Mouse (Mus musculus) midbrain, embryonic 11.5 days (tissue): ENCODE measurements around the gene Arhgap32. TPM values are rescaled to one million over a fixed set of nuclear protein-coding genes. Genes with fewer than 3 reads are reported as not detected.

Source experiments
- ATAC-seq: fragments of 200-750 bp; cut with Nextera tagmentation; 2 replicates; pipeline ENCODE4 v1.8.0; 2017; ENCODE audit warnings: moderate TSS enrichment, moderate library complexity; ENCODE audit not compliant: low FRiP score
- DNase-seq: peaks from one replicate; pipeline ENCODE4 v3.0.0; 2015; ENCODE audit warnings: low spot score; ENCODE audit errors: missing footprints
- H3K27ac ChIP-seq: fragments of 300-500 bp; sonication (generic); 2 replicates; pipeline ENCODE4 v1.5.1; 2014; ENCODE audit warnings: low read depth, low read length
- H3K27me3 ChIP-seq: fragments of 300-500 bp; sonication (generic); 2 replicates; pipeline ENCODE4 v1.6.1; 2014; ENCODE audit warnings: mild to moderate bottlenecking, low read length, moderate library complexity, mixed read lengths; ENCODE audit not compliant: control insufficient read depth, insufficient read depth
- H3K36me3 ChIP-seq: fragments of 300-500 bp; sonication (generic); 2 replicates; pipeline ENCODE4 v1.6.1; 2014; ENCODE audit warnings: mild to moderate bottlenecking, low read length, moderate library complexity, mixed read lengths; ENCODE audit not compliant: control insufficient read depth, insufficient read depth
- H3K4me1 ChIP-seq: fragments of 300-500 bp; sonication (generic); 2 replicates; pipeline ENCODE4 v1.6.1; 2014; ENCODE audit warnings: low read length; ENCODE audit not compliant: control insufficient read depth, insufficient read depth
- H3K4me2 ChIP-seq: fragments of 300-500 bp; sonication (generic); 2 replicates; pipeline ENCODE4 v1.6.1; 2014; ENCODE audit warnings: mild to moderate bottlenecking, moderate library complexity
- H3K4me3 ChIP-seq: fragments of 300-500 bp; sonication (generic); 2 replicates; pipeline ENCODE4 v1.5.1; 2014; ENCODE audit warnings: low read depth, low read length
- H3K9ac ChIP-seq: fragments of 300-500 bp; sonication (generic); 2 replicates; pipeline ENCODE4 v1.6.1; 2014; ENCODE audit warnings: low read length
- H3K9me3 ChIP-seq: fragments of 300-500 bp; sonication (generic); 2 replicates; pipeline ENCODE4 v1.6.1; 2016; ENCODE audit warnings: low read length; ENCODE audit not compliant: control insufficient read depth
- WGBS: fragments of 180-500 bp; shearing (Covaris S2); extraction: QIAGEN DNeasy Blood & Tissue Kit; methylation state at CpG from one replicate; pipeline ENCODE4 v1.1.7; 2014; 5-methylcytosine and 5-hydroxymethylcytosine counted together
- polyA plus RNA-seq: library from polyadenylated mRNA; unstranded; fragments of >200 nt; fragmentation: Nextera tagmentation; extraction: Ambion mirVana; gene quantifications from 2 replicates; pipeline ENCODE4 v1.2.1, GENCODE M21; 2014

Arhgap32 gene
- polyA plus RNA-seq, 1 experiment from 2014 or later, result 7.2 TPM

DNA sequence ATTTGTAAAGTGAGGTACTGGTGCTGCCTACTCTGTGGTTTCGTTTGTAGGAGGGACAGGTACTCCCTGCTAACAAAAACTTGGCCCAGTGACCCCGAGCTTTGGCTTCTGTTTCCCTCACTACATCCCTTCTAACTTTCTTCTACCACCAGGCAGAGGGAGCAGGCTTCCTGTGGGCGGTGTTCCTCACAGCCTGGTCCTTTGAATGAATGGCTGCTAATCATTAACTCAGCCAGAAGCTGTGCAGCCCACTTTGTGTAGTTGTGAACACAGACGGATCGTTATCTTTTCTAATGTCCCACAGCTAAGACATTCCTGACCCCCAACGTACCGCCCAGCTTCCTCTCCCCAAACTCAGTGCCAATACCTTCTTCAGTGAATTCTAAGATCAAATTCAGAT is 175.7 kb downstream of the Arhgap32 start:
- DNase-seq (no peak), ATAC-seq (no peak)
- WGBS, result 73% methylated on average over 7 of the region's 7 CpGs
- Histone ChIP-seq H3K4me3 (no peak overlapping the region), H3K4me2 (no peak overlapping the region), H3K27ac (no peak overlapping the region), H3K27me3 (no peaks in the 10 kb centered on the region), H3K9me3 (no peaks in the 10 kb centered on the region), H3K4me1 (no peaks in the 10 kb centered on the region), H3K36me3 (no peaks in the 10 kb centered on the region), H3K9ac (no peak overlapping the region)

DNA sequence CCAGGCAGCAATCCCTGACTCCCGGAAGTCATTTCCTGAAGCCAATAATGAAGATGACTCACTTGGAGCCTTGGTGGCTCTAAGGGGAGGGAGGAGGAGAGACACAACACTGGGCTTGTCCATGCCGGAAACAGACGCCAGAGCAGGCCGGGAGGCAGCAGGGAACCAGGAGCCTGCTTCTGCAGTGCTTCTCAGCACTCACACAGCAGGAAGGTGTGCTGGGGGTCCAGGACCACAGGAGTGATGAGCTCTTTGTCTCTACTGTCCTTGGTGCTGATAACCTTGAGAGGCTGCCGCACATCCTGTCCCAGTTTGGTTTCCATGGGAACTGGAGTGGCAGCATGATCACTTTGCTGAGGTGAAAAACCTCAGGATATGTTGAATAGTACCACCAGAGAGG is 176.8 kb downstream of the Arhgap32 start:
- Histone ChIP-seq H3K9me3 (no peaks in the 10 kb centered on the region), H3K36me3 (no peaks in the 10 kb centered on the region), H3K9ac (no peak overlapping the region), H3K4me1 (no peaks in the 10 kb centered on the region), H3K27ac (no peak overlapping the region), H3K4me2 (no peak overlapping the region), H3K27me3 (no peaks in the 10 kb centered on the region), H3K4me3 (no peak overlapping the region)
- ATAC-seq (no peak), DNase-seq (no peak)
- 48% methylated on average over 5 of the region's 5 CpGs for WGBS

DNA sequence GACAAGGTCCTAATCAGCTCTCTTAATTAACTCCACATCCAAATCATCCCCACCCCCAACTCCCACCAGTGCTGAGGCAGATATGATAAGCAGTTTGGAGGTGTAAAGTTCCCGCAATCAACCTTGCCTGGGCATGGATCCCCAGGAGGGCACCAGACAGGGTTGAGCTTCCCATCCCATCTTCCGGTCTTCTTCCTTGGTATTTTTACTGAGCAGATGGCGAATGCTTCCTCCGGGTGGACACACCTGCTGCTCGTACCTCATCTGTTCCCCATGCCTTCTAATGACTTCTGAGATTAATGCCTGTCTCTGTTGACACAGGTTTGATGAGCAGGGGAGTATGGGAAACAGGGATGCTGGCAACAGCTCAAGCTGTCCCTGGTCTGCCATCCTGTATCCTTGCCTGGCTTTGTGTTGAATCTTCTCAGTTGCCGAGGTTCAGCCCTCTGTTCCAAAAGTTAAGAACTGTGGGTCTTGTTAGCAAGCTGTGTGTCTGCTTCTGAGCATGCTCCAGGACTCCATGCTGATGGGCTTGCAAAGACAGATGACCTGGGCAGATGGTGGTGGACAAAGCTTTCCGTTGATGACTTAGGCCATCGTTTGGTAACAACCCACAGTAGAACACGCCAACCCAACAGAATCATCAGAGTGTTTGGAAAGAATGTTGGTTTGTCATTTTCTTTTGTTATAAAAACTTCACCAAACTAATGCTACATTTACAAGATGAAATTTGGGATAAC is 179.3 kb downstream of the Arhgap32 start:
- 84% methylated on average over 9 of the region's 9 CpGs for WGBS
- Histone ChIP-seq H3K27me3 (no peaks in the 10 kb centered on the region), H3K9me3 (no peaks in the 10 kb centered on the region), H3K4me2 (no peak overlapping the region), H3K9ac (no peak overlapping the region), H3K36me3 (no peaks in the 10 kb centered on the region), H3K27ac (no peak overlapping the region), H3K4me3 (no peak overlapping the region), H3K4me1 (no peaks in the 10 kb centered on the region)
- ATAC-seq (no peak), DNase-seq (no peak)

DNA sequence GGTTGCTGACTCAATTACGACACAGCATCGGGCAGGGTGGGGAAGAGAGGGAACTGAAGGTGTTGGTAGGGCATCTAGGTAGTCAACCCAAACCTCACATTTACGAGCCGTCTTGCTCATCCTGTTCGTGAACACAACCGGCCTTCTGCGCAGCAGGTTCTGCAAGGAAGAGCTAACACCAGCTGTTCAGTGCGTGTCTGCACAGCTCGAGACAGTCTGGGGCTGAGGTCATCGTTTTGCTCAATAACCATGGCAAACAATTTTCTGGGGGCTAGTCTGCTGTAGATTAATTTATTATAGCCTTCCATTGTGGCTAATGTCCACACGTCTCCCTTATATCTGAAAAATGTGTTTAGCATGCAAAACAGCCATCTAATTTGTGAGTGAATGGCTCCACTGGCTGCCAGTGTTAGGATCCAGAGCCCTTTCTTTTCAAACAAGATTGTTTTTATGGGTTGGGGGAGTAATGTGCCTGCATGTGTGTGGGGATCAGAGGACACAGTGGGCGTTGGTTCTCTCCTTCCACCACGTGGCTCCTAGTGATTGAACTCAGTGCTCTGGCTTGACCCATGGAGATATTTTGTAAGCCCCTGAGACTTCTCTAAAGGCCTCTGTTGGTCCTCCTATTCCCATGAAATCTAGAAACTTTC is 186.7 kb downstream of the Arhgap32 start:
- 68% methylated on average over 13 of the region's 13 CpGs for WGBS
- no peak overlapping the region for H3K4me2 ChIP-seq

DNA sequence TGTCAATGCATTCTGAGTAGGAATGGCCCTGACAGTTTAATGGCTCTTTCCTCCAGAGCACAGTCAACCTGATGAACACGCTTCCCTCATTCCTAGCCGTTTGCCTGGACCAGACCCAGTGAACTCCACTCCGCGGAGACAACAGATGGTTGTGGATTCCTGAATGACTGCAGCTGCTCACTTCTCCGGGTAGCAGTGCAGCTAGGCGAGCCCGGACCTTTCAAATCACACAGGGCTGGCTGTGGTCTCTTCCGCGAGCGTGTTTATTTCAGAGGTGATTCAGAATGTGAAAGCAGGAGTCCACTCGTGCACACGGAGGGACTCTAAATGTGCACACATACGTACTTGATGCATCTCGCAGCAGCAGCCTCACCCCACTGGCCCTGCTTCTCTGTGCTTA is 195.8 kb downstream of the Arhgap32 start:
- no peak for ATAC-seq

More for the DNA sequence above, 186.7 kb downstream of the Arhgap32 start:
- ATAC-seq (peak; percentile 75), DNase-seq (peak; percentile 86)
- H3K9me3 ChIP-seq, result no peaks in the 10 kb centered on the region
- H3K4me1 ChIP-seq, result no peaks in the 10 kb centered on the region
- H3K4me3 ChIP-seq, result no peak overlapping the region
- no peaks in the 10 kb centered on the region for H3K27me3 ChIP-seq
- no peak overlapping the region for H3K9ac ChIP-seq
- H3K27ac ChIP-seq, result no peak overlapping the region
- H3K36me3 ChIP-seq, result no peaks in the 10 kb centered on the region

DNA sequence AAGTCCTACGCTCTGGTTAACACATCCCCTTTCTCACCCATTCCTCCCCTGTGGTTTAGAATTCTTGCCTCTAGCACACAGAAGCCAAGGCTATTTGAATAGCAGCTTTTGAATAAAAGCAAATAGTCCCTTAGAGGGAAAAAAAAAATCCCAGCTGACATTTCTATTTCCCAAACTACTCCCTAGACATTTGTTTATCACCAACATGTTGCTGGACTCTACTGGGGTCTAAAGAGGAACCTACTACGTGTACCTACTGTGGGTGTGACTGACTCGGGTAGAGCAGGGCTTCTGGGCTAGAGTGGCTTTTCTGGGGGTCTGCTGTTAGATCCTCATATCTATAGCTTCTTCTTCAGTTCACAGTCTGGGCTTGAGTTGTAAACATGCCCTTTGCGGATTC is 196.3 kb downstream of the Arhgap32 start:
- ATAC-seq, result no peak

More for the DNA sequence above, 195.8 kb downstream of the Arhgap32 start:
- Histone ChIP-seq H3K4me2 (no peak overlapping the region), H3K4me1 (no peaks in the 10 kb centered on the region; the same call in 1 of the 2 replicates), H3K9ac (no peak overlapping the region), H3K27ac (no peak overlapping the region), H3K9me3 (no peaks in the 10 kb centered on the region), H3K27me3 (no peaks in the 10 kb centered on the region), H3K36me3 (no peaks in the 10 kb centered on the region), H3K4me3 (no peak overlapping the region)
- 72% methylated on average over 14 of the region's 14 CpGs for WGBS
- DNase-seq, result no peak

DNA sequence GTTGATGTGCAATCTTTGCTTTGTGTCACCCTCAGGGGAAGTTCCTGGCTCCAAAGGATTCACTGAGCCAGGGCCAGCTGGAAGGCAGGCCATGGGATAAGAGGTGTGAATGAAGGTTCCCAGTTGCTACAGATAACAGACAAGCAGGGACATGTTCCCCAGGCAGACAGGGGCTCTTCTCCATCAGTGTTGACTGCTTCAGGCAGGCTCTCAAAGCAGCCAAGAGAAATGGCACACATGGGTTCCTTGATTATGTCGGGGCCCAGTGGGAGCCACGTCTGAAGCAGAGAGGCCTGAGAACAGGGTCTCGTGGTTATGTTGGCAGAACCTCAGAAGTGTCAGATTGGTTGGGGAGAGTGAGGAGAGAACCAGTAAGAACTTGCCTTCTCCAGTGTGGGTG is 198.1 kb downstream of the Arhgap32 start:
- Histone ChIP-seq H3K4me2 (no peak overlapping the region), H3K36me3 (no peaks in the 10 kb centered on the region), H3K9me3 (no peaks in the 10 kb centered on the region), H3K9ac (no peak overlapping the region), H3K4me1 (no peaks in the 10 kb centered on the region; the same call in 1 of the 2 replicates), H3K4me3 (no peak overlapping the region), H3K27me3 (no peaks in the 10 kb centered on the region), H3K27ac (no peak overlapping the region)
- 81% methylated on average over 3 of the region's 3 CpGs for whole genome bisulfite sequencing
- ATAC-seq (no peak), DNase-seq (no peak)

More for the DNA sequence above, 196.3 kb downstream of the Arhgap32 start:
- H3K9ac ChIP-seq, result no peak overlapping the region
- no peaks in the 10 kb centered on the region for H3K36me3 ChIP-seq
- H3K27me3 ChIP-seq, result no peaks in the 10 kb centered on the region
- no peaks in the 10 kb centered on the region for H3K9me3 ChIP-seq
- H3K4me1 ChIP-seq, result no peaks in the 10 kb centered on the region; the same call in 1 of the 2 replicates
- DNase-seq, result no peak
- no peak overlapping the region for H3K4me3 ChIP-seq
- whole genome bisulfite sequencing, result 86% methylated on average over 4 of the region's 4 CpGs
- no peak overlapping the region for H3K4me2 ChIP-seq
- no peak overlapping the region for H3K27ac ChIP-seq

DNA sequence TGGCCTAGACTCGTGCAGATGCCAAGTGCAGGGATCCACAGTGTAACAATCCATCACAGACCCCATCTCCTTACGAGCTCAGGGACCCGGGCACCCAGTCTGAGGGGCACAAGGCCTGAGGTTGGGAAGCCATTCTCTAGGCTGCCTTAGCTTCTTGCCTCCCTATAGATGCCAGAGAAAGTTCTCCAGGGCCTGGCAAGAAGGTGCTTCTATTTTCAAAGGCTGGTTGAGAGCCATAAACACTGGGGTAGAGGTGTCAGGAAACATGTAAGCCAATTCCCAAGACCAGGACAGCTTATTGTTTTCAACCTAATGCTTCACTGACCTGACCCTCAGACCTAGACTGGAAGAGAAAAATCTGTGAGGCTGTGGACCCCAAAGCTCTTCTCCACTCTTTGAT is 200.1 kb downstream of the Arhgap32 start:
- ATAC-seq, result no peak

More for the DNA sequence above, 200.1 kb downstream of the Arhgap32 start:
- H3K27me3 ChIP-seq, result no peaks in the 10 kb centered on the region
- no peak for DNase-seq
- H3K27ac ChIP-seq, result no peak overlapping the region
- H3K9ac ChIP-seq, result no peak overlapping the region
- H3K9me3 ChIP-seq, result no peaks in the 10 kb centered on the region
- H3K4me2 ChIP-seq, result no peak overlapping the region
- H3K4me3 ChIP-seq, result no peak overlapping the region
- 90% methylated on average over 3 of the region's 3 CpGs for WGBS
- no peaks in the 10 kb centered on the region for H3K36me3 ChIP-seq
- H3K4me1 ChIP-seq, result no peaks in the 10 kb centered on the region; the same call in 1 of the 2 replicates
